Mouse (Mus musculus): ENCODE data around the gene Btbd35f7. TPM values are rescaled to one million over a fixed set of nuclear protein-coding genes. Genes with fewer than 3 reads are reported as not detected.
"Not testable (repeated sequence)": the region's sequence is repeated elsewhere in the genome, so short reads cannot be mapped to it uniquely, and the experiment has no call there.

The Btbd35f7 gene
- polyA plus RNA-seq (2012; rRNA removed): not detected in 2 replicates

DNA sequence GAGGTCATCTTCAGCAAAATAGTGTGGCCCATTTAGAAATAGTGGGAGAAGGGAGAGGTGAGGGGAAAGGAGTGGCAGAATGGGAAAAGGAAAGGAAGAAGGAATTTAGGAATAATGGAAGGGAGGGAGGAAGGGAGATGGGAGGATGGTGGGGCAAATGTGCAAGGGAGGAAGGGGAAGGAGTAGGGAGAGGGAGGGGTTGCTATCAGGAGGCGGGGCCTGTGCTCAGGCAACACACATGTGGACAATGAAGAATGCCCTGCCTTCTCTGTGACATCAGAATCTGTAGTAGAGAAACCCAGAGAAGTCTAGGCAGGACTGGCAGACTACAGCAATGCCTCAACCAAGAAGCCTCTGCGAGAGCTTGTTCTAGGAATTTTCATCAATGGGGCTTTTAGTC is at the start of gene Btbd35f7:
Gene Btbd35f7, plus strand, starts transcription at position 301 of the 400 bp plus-strand sequence.
- WGBS: no CpG with 5 or more reads among the region's 2 CpGs

More for the DNA sequence above, at the start of gene Btbd35f7:
- not testable (repeated sequence) for H3K4me3 ChIP-seq (ENCODE audit: insufficient read depth, low read depth, low read length); H3K4me1 ChIP-seq (ENCODE audit: control insufficient read depth, insufficient read depth, low read length); H3K27me3 ChIP-seq (replicated peaks; ENCODE audit: control insufficient read depth, insufficient read depth, low read length); H3K27ac ChIP-seq (ENCODE audit: insufficient read depth, low read depth, low read length); H3K36me3 ChIP-seq (ENCODE audit: control insufficient read depth, insufficient read depth, low read length); DNase-seq

Other genes with a start within 250 kb of the Btbd35f7 start
- gene Mycs, start 199.8 kb upstream of the Btbd35f7 start, polyA plus RNA-seq (2012; rRNA removed): not detected in 2 replicates

All from kidney, adult 2 months (tissue).